22 mouse cellular contexts compared by ENCODE assay signal in genomic region chr1:105246651-105247050, GRCm38 (mm10).
A peak's percentile ranks its signal among the peaks of the same experiment; 100 is the strongest.
DNase-seq lines count a peak whose midpoint lies in the region; ATAC-seq and TF ChIP-seq lines count a peak whose summit lies in the region.
"Had no signal": no experiment of that assay in that cellular context is flagged by ENCODE, and none has a peak within 500 bp of the region (broad histone marks: within the 10 kb centered on the region; RNA-seq: fewer than 3 reads in every experiment).

No protein-coding gene starts in this region.

- no peak for DNase-seq in hindbrain, postnatal 0 days (ENCODE audit: low spot score)
- no peak for DNase-seq in hindbrain, embryonic 11.5 days (ENCODE audit: low spot score)
- DNase-seq in right cerebral cortex, postnatal 4 days: no peak
- DNase-seq in frontal cortex, postnatal 25 days (ENCODE audit: low spot score in 2 of 2): no peak
- DNase-seq: B cell, adult 2 months; cerebellum, adult 9-10 months; gastrocnemius, adult 2 months; heart, postnatal 36 days; kidney, adult 2 months; kidney, postnatal 10 days; thymus, postnatal 36 days had no signal

- H3K4me3 ChIP-seq in hindbrain, postnatal 0 days (ENCODE audit: low read length): no peak overlapping the region
- no peak overlapping the region for H3K4me3 ChIP-seq in hindbrain, embryonic 11.5 days (ENCODE audit: low read depth, low read length)
- no peak overlapping the region for H3K4me3 ChIP-seq in forebrain, embryonic 13.5 days
- H3K4me3 ChIP-seq in midbrain, embryonic 12.5 days: no peak overlapping the region
- H3K4me3 ChIP-seq in neural tube, embryonic 13.5 days: no peak overlapping the region
- H3K4me3 ChIP-seq: embryonic facial prominence, embryonic 15.5 days; gastrocnemius, adult 2 months; heart, embryonic 13.5 days; layer of hippocampus, adult 2 months; limb, embryonic 15.5 days; myocyte had no signal

- peaks cover 3% of the 10 kb centered on the region; the same call in 1 of the 2 replicates for H3K9me3 ChIP-seq in hindbrain, postnatal 0 days (ENCODE audit: low read length)
- H3K9me3 ChIP-seq in hindbrain, embryonic 11.5 days (ENCODE audit: control insufficient read depth, low read length): no peaks in the 10 kb centered on the region
- H3K9me3 ChIP-seq in forebrain, embryonic 13.5 days (replicated peaks): no peaks in the 10 kb centered on the region; the same call in 1 of the 2 replicates
- H3K9me3 ChIP-seq in midbrain, embryonic 12.5 days: 0 out of 2 replicates have a peak, but pooled peaks cover 2% of the 10 kb centered on the region
- H3K9me3 ChIP-seq in neural tube, embryonic 13.5 days: no peaks in the 10 kb centered on the region
- H3K9me3 ChIP-seq: embryonic facial prominence, embryonic 15.5 days; limb, embryonic 15.5 days had no signal

- H3K27me3 ChIP-seq in hindbrain, postnatal 0 days (ENCODE audit: insufficient read depth, low read length): no peaks in the 10 kb centered on the region
- no peaks in the 10 kb centered on the region for H3K27me3 ChIP-seq in hindbrain, embryonic 11.5 days (ENCODE audit: control insufficient read depth, insufficient read depth, low read length)
- no peaks in the 10 kb centered on the region for H3K27me3 ChIP-seq in forebrain, embryonic 13.5 days
- H3K27me3 ChIP-seq in midbrain, embryonic 12.5 days: no peaks in the 10 kb centered on the region
- no peaks in the 10 kb centered on the region for H3K27me3 ChIP-seq in neural tube, embryonic 13.5 days
- H3K27me3 ChIP-seq: embryonic facial prominence, embryonic 15.5 days; heart, embryonic 13.5 days; limb, embryonic 15.5 days had no signal

- H3K27ac ChIP-seq in hindbrain, postnatal 0 days: peak overlapping the region; percentile 32; the same call in 1 of the 2 replicates
- H3K27ac ChIP-seq in hindbrain, embryonic 11.5 days (ENCODE audit: low read depth, low read length): no peak overlapping the region
- H3K27ac ChIP-seq in forebrain, embryonic 13.5 days: peak overlapping the region; percentile 51
- 0 out of 2 replicates have a peak overlapping the region, but pooled peaks have one; percentile 52 for H3K27ac ChIP-seq in midbrain, embryonic 12.5 days (replicated peaks)
- no peak overlapping the region for H3K27ac ChIP-seq in neural tube, embryonic 13.5 days (replicated peaks)
- H3K27ac ChIP-seq: embryonic facial prominence, embryonic 15.5 days; gastrocnemius, adult 2 months; heart, embryonic 13.5 days; layer of hippocampus, adult 2 months; limb, embryonic 15.5 days had no signal

- TF ChIP-seq CTCF in hindbrain, postnatal 0 days (IDR thresholded peaks at IDR 0.05; ENCODE audit: low read depth): no peak

- no peak overlapping the region for H3K9ac ChIP-seq in hindbrain, postnatal 0 days (replicated peaks; ENCODE audit: low read length)
- H3K9ac ChIP-seq in hindbrain, embryonic 11.5 days (ENCODE audit: low read depth, low read length): no peak overlapping the region
- H3K9ac ChIP-seq in forebrain, embryonic 13.5 days: no peak overlapping the region
- H3K9ac ChIP-seq in midbrain, embryonic 12.5 days (replicated peaks): no peak overlapping the region
- H3K9ac ChIP-seq in neural tube, embryonic 13.5 days: no peak overlapping the region
- H3K9ac ChIP-seq: embryonic facial prominence, embryonic 15.5 days; heart, embryonic 13.5 days; limb, embryonic 15.5 days had no signal

- ATAC-seq in hindbrain, postnatal 0 days: no peak
- no peak for ATAC-seq in hindbrain, embryonic 11.5 days (ENCODE audit: low FRiP score)
- peak; percentile 71; the same call in 1 of the 2 replicates for ATAC-seq in forebrain, embryonic 13.5 days
- peak; percentile 67 for ATAC-seq in midbrain, embryonic 12.5 days (ENCODE audit: low FRiP score, low read depth)
- peak; percentile 77; the same call in 1 of the 2 replicates for ATAC-seq in neural tube, embryonic 13.5 days (ENCODE audit: low read depth)
- no peak for ATAC-seq in megakaryocyte-erythroid progenitor cell, adult 5-6 weeks (replicated peaks; ENCODE audit: low FRiP score, low TSS enrichment, poor library complexity, severe bottlenecking)
- ATAC-seq: inflammation-experienced regulatory T-cells, adult 6 months; lung, postnatal 0 days had no signal

- whole genome bisulfite sequencing in hindbrain, postnatal 0 days: 23% methylated on average over 2 of the region's 2 CpGs
- 62% methylated on average over 2 of the region's 2 CpGs for WGBS in hindbrain, embryonic 11.5 days
- 0% methylated on average over 2 of the region's 2 CpGs for WGBS in forebrain, embryonic 13.5 days
- 9% methylated on average over 2 of the region's 2 CpGs for WGBS in midbrain, embryonic 12.5 days
- 28% methylated on average over 2 of the region's 2 CpGs for WGBS in neural tube, embryonic 13.5 days

- H3K4me1 ChIP-seq in hindbrain, postnatal 0 days (ENCODE audit: insufficient read depth, low read length): peaks cover 6% of the 10 kb centered on the region; the same call in 1 of the 2 replicates
- H3K4me1 ChIP-seq in hindbrain, embryonic 11.5 days (replicated peaks; ENCODE audit: control insufficient read depth, insufficient read depth, low read length): no peaks in the 10 kb centered on the region
- H3K4me1 ChIP-seq in forebrain, embryonic 13.5 days: peaks cover 22% of the 10 kb centered on the region
- H3K4me1 ChIP-seq in midbrain, embryonic 12.5 days: peaks cover 11% of the 10 kb centered on the region
- H3K4me1 ChIP-seq in neural tube, embryonic 13.5 days (replicated peaks): peaks cover 12% of the 10 kb centered on the region
- H3K4me1 ChIP-seq: embryonic facial prominence, embryonic 15.5 days; limb, embryonic 15.5 days had no signal

- no peak overlapping the region for H3K4me2 ChIP-seq in hindbrain, postnatal 0 days (ENCODE audit: low read depth, low read length)
- no peak overlapping the region for H3K4me2 ChIP-seq in hindbrain, embryonic 11.5 days (replicated peaks; ENCODE audit: low read depth, low read length)
- 0 out of 2 replicates have a peak overlapping the region, but pooled peaks have one; percentile 16 for H3K4me2 ChIP-seq in forebrain, embryonic 13.5 days
- no peak overlapping the region for H3K4me2 ChIP-seq in midbrain, embryonic 12.5 days (replicated peaks)
- H3K4me2 ChIP-seq in neural tube, embryonic 13.5 days: no peak overlapping the region
- H3K4me2 ChIP-seq: embryonic facial prominence, embryonic 15.5 days; heart, embryonic 13.5 days; limb, embryonic 15.5 days had no signal

- H3K36me3 ChIP-seq in hindbrain, postnatal 0 days (ENCODE audit: insufficient read depth, low read length): no peaks in the 10 kb centered on the region
- H3K36me3 ChIP-seq in hindbrain, embryonic 11.5 days (ENCODE audit: control insufficient read depth, insufficient read depth, low read length): no peaks in the 10 kb centered on the region
- H3K36me3 ChIP-seq in forebrain, embryonic 13.5 days (ENCODE audit: poor library complexity, severe bottlenecking): no peaks in the 10 kb centered on the region
- H3K36me3 ChIP-seq in midbrain, embryonic 12.5 days: no peaks in the 10 kb centered on the region
- no peaks in the 10 kb centered on the region for H3K36me3 ChIP-seq in neural tube, embryonic 13.5 days
- H3K36me3 ChIP-seq: embryonic facial prominence, embryonic 15.5 days; heart, embryonic 13.5 days; limb, embryonic 15.5 days had no signal

Comparison
In these comparisons a context has a peak if more than half of its experiments do, and no peak if none do; other contexts are left out.
1. H3K27ac ChIP-seq: peak in hindbrain, postnatal 0 days (single experiment), forebrain, embryonic 13.5 days (single experiment) and midbrain, embryonic 12.5 days (single experiment); none in hindbrain, embryonic 11.5 days (single experiment) and neural tube, embryonic 13.5 days (single experiment).
2. ATAC-seq: peak in forebrain, embryonic 13.5 days (single experiment), midbrain, embryonic 12.5 days (single experiment) and neural tube, embryonic 13.5 days (single experiment); none in hindbrain, postnatal 0 days (single experiment), hindbrain, embryonic 11.5 days (single experiment) and megakaryocyte-erythroid progenitor cell, adult 5-6 weeks (single experiment).